Mouse (Mus musculus) urinary bladder, postnatal 14 days (tissue): ENCODE measurements around the gene Tsr1.

Source experiments
- DNase-seq: peaks from one replicate; pipeline ENCODE4 v3.0.0; 2021; ENCODE audit warnings: low spot score

Gene Tsr1

DNA sequence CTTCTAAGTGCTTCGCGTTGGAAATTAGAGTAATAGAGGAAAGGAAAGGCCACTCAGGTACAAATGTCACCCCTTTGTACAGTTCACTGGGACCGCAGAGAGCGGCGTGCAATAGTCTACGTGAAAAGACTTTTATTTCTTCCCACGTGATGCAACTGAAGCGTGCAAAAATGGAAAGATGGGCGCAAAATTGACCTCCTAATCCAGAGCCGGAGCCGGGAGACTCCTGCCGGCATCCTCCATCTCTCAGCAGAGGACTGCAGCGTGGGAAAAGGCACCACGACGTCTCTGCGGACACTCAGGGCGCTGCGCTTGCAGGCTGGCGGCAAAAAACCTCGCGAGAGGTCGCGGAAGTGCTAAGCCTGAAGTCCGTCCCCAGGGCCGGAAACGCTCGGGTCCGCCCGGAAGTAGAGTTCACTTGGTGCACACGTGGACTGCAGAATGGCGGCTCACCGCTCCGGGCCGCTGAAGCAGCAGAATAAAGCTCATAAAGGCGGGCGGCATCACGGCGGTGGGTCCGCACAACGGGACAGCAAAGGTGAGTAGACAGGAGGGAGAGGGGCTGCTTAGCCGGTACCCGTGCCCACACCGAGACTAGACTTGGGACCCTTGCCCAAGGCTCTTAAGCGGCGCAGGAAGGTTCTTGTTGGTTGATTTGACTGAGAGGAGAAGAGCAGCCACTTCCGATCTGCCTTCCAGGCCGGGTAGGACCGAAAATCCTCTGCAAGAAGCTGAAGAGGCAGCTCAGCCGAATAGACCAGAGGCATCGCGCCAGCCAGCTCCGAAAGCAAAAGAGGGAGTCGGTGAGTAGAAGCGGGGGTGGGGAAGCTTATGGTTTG, at the start of gene Tsr1:
Gene Tsr1 (plus strand): TSS at position 394 of the 839 bp plus-strand sequence.
- DNase-seq: peak; percentile 92

DNA sequence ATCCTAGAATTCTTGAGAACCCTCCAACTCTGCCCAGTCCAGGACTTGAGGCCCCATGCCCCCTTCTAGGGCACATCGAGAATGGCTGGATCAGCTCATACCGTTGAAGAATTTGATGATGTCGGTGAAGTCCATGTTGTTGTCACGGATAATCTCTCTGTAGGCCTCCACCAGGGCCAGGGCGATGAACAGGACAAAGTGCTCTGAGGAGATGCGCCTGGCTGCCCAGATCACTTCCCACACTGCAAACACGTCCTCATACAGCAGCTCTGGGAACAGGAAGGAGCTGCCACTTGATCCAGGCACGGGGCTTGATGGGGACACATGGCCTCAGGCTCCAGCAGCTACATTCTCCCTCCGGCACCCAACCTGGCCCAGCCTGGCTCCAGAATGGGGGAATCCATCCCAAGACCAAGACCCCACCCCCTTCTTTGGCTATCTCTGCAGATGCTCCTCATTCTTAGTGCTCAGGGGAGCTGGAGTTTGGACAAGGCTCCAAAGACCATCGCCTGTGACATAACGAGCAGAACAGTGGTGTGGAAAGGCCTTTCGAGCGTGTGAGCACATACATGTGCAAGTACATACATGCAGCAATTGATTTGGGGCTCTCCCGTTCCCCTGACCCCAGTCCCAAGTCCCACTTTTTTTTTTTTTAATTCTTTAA, 46.7 kb upstream of the Tsr1 start:
- DNase-seq: no peak

DNA sequence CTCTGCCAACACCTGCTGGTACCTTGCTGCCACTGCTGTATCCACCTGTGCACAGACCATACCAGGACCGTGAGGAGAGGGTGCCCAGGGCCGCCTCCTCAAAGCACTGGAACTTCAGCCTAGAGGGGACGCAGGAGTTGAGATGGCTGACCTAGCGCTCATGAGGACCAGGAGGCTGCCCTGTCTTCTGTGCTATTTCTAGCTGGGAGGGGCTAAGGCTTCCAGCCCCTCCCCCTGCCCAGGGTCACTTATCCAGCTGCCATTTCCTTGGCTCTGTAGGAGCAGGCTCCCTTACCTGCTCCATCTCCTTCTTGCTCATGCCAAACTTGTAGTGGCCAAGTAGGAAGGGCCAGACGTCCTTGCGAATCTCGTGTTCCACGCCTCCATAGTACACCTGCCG, 40.1 kb upstream of the Tsr1 start:
- DNase-seq: no peak

DNA sequence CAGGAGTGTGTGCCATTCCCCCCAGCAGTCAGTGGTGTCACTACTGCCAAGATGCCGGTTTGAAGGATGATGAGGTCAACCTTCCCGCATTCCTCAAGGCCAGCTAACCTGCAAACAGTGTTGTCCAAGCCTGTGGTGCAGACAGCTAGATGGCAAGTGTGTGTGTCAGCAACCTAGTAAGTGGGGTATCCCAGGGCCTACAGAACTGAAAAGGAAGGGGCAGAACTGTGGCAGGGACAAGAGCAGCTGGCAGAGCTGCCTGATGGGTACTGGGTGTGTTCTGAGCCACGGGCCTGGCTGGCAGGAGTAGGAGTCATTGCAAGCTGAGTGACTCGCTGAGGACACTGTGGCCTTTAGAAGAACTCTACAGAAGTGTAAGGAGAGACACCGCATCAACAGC, 35.7 kb upstream of the Tsr1 start:
- DNase-seq: no peak

DNA sequence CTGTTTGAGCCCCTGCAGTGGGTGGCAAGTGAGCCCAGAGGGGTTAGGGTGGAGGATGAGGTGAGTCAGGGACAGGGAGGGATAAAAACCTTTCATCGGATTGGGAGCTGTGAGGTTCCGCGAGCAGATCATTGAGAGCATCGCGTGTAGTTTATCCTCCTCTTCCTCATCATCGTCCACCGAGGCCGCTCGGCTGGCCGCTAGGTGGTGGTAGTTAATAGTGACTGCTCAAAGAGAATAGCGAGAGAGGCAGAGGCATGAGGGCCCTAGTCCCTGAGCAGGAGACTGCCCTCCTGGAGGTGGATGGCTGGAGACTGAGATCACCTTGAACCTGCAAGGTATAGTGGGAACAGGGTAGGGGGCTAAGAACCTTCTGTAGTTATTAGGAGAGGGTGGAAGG, 34.4 kb upstream of the Tsr1 start:
- DNase-seq: no peak

DNA sequence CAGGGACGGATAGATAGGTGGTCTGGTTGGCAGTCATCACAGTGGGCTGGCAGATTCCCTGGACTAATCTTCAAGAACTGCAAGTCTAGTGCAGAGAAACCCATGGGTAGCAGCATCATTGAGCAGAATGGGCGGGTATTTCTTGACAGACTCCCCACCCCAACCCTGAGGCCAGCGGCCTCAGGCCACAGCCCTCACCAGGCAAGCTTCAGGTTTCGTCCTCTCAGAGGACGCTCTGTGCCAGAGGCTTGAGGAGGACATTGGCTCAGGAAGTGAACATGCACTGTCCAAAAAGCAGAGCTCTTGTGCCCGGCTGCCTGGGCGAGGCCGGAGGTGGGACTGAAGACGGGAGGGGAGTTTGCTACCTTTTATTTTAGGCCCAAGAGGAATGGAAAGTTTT, 33.5 kb upstream of the Tsr1 start:
- no peak for DNase-seq

DNA sequence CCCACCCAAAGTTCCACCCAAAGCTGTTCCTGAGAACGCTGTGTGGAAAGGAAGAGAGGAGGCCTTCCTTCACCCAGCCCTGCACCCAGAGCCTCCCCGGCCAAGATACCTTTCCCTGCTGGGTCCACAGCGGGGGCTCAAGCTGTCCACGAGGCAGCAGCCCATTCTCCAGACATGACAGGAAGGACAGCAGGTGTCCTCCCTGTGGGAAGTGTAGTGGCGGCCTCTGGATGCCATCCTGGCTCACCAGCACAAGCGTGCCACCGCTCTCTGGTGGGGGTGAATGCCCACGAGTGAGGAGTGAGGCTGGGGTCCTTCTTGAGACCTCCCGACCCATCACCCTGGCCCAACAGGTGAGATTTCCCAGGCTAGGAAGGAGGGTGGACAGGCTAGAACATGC, 32.6 kb upstream of the Tsr1 start:
- no peak for DNase-seq

DNA sequence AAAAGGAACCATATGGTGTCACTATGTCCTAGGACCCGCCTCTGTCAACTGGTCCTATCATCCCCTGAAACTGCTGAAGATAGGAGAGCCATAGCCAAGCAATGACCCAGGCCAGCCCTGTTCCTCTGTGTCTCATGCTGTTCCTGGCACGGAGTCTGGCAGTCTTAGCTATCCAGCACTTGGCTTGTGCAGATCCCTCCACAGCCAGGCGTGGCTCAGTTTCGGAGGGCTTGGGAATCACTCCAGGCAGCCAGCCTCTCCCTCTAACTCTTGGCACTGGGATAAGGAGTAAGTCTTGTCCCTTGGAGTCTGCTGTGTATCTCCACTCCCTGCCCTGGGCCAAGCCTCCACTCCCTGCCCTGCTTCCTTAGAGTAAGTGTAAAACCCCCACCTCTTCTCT, 31.2 kb upstream of the Tsr1 start:
- peak; percentile 86 for DNase-seq

DNA sequence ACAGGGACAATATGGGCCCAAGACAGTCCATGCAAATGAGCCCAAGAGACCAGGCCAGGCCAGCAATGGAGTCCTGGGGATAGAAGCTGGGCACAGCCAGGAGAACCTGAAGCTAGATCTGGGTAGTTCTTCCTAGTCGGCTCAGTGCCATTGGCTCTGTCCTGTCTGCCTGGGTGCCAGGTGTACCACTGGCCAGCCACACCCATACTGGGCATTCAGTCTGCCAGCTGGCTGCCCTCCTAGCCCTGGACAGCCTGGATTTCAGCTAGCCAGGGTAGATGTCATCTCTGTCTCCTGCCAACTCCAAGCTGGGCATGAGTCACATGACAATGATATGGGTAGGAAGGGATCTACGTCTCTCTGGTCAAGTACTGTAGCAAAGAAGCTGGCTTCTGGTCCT, 30.7 kb upstream of the Tsr1 start:
- peak; percentile 59 for DNase-seq

DNA sequence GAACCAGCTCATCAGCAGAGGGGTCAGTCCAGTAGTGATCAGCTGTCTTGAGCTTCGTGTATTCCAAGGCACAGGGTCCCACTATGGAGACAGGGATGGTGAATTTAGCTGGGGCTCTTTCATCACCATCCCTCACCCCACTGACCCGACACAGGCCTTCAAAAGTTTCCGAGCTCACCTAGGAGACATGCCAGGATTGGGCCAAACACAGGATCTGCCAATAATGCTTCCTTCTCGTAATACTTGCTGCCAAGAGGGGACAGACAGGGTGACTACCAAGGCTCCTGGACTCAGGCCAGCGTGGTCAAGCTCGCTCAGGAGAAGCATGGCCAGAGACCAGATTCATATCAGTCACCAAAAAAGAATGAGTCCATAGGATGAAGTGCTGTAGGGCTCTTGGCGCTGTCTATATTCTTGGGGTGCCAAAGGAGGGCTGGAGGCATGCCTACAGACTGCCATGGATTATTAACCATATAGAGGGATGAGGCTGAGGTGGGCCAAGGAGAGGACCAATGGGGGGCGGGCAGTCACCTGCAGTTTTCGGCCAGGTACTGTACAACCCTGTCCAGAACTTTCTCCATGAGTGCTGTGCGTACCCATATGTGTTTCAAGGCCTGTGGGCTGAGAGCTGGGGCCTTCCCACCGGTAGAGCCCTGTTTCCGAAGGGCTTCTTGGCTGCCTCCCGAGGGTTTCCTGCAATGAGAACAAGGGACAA, 29.7 kb upstream of the Tsr1 start:
- DNase-seq: peak; percentile 33

DNA sequence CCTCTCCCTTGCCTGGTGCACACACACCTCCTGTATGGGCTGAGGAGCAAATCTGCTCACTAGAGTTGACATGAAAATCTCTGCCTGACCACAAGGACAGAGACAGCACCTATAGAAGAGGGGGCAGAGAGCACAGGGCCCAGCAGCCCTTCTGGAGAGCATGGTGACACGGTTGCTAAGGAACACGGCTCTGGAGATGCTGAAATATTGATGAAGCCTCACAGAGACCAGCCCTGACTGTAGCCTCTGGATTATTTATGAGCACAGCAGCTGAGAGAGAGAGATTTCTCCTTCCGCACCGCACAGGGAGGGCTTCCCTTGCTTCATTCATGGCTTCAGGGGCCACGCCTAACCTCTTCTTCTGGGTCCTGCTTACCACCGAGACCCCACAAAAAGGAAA, 28.3 kb upstream of the Tsr1 start:
- no peak for DNase-seq

DNA sequence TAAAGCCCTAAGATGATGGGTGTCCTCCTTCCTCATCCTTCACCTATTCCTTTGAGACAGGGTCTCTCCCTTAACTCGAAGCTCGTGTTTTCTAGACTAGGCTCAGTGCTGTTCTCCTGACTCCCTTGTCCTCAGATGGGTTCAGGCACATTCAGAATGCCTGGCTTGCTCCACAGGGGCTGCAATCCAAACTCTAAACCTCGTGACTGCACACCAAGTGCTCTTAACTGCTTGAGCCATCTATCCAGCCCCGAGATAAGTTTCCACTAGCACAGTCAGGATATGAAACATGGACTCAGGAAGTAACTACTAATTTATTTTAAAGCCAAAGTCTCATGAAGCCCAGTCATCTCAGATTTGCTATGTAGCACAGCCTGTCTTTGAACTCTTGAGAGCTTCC, 27.3 kb upstream of the Tsr1 start:
- DNase-seq: peak; percentile 31

DNA sequence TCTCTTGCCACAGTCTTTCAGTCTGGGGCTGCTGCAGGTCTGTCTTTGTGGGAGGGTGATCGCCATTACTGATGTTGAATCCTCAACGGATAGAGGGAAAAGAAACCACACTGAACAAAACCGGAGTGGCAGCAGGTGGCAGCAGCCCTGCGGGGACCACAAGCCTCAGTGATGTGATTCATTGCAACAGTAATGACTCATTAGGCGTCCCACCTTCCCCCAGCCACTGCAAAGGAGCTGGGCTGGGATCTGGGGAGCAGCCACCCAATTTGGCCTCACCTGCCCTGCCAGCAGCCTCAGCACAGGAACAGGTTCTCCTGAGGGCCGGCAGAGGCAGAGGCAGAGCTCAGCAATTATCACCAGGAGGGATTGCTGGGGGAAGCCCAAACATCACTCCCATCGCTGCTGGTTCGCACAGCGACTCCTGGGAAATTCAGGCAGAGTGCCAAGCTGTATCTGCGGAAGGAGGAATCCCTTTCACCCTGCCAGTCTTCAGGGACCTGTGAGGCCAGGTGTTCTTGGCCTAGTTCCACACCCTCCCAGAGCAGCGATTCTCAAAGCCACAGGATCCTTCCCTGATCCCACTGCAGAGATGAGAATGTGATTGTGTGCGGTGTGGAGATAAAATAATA, 26.8 kb upstream of the Tsr1 start:
- peak; percentile 74 for DNase-seq

DNA sequence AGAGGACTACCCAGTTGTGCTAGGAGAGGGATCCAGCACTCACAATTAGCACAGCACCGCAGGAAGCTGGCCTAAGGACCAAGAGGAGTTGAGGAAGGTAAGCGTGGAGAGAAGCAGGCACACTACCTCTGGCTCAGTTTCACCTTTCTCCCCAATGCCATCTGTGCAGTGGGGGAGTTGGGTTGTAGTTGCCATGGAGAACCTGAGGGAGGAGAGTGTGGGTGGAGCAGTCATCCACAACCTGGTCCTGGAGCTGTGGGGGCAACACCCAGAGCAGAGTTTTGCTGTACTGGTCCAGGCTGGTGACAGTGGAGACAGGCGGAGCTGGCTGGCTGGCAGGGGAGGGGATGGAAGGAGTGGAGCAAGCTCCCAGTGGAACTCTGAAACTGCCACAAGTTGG, 23.2 kb upstream of the Tsr1 start:
- DNase-seq: no peak

DNA sequence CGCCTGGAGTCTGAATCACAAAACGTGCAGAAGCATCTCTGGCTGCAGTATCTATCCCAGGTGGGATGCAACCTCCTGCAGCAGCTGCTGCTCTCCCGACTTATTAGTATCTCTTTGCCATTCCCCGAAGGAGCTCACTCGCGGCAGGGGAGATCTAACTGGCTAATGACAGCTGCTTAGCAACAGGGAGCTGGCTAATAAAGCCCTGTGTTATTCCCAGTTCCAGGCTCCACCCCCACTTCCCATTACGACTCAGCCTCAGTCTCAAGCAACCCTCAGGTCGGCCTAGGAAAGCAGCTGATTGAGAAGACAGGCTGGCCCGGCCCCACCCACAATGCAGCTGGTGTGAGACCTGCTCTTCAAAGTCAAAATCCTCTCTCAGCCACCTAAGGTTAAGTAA, 21.1 kb upstream of the Tsr1 start:
- peak; percentile 58 for DNase-seq

DNA sequence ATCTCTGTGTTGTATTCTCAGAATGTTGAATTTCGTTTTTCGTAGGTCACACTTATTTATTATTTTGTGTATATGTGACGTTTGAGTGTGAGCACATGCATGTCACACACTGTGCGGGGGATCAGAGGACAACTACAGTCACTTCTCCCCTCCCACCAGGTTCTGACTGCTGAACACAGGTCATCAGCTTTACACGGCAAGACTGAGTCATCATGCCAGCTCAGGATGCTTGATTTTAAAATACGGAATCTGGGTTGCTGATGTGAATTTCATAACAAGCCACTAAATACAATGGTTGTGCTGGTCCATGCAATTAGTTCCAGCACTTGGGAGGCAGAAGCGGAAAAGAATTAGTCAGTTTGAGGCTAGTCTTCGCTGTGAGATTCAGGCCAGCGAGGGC, 16.9 kb upstream of the Tsr1 start:
- no peak for DNase-seq

DNA sequence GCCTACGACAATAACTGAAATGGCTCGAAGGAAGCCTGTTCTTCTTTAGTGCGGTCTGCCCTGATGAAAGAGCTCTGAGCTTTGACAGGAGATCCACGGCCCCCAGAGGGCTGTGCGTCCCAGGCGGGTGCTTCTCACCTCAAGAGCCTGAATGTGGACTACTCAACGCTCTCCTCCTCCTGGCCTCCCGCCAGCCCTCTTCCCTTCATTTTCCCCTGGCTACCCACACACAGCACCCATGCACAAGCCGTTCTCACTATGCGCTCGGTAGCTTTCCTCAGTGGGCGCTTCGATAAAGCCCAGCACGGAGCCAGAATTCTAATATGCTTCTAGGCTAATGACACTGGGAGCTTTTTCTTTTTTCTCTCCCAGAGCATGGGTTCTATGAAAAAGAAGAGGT, 15.9 kb upstream of the Tsr1 start:
- no peak for DNase-seq

DNA sequence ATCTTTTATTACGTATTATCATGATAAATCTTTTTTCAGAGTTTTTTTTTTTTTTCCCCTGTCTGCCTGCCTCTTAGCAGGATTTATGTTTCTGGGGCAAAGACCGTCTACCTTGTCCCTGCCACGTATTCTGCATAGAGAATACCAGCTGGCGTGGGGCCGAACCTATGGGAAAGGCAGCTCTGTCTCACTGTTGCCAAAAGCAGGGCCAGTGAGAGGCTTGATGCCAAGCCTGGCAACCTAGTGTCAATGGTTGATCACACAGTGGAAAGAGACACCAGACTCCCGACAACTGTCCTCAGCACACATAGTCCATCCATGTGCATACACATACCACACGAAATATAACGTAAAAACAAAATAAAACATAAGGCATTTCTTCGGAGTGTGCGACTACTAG, 14.8 kb upstream of the Tsr1 start:
- no peak for DNase-seq

DNA sequence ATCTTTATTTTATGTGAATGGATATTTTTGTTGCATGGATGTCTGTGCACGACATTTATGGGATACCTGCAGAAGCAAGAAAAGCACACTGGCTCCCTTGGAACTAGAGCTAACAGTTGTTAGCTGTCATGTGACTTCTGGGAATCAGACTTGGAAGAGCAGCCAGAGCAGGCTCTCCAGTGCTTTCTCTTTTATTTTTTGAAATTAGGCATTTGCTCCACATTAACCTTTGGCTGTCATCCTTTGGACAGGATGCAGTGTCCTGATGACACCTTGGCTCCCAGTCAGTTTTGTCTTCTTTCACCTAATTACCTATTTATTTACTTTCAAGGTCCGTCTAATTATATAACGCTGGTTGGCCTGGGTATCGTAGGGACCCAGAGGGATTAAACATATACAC, 3.3 kb upstream of the Tsr1 start:
- DNase-seq: no peak

DNA sequence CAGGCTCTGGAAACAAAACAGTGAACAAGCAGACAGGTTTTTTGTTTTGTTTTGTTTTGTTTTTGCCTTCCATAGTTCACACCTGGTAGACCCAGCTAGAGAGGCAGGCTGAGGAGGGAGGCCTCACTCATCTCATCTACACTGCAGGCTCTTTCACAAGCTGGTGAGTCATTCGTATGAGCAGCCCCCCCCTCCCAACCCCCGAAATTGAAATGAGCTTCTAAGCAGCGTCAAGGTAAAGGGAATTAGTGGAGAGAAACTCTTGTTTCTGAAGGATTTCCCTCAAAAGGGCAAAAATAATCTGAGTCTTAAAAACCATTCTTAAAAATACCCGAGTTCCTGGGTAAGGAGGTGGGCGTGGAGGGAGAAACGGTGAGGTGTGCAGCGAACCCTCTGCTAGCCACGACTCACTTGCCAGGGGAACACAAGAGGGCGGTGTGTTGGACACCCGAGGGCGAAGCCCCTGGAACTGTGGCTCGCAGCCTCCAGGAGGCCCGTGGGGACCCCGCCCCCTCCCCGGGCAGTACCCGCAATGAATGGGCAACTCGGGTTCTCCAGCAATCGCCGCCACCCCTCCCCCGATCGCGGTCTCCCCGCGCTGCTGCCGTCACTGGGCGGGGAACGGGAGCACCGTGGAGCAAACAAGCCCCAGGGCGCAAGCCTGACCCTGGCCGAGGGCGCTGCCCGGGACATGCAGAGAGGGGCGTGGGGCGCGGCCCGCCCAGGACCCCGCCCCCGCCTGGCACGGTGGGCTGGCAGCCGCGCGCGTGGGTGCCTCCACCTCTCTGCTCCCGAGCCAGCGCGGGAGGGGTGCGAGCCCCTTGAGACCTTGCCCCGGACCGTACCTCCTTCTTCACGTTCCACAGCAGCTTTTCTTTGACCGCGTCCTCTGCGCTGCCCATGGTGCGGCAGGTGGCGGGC, 1.6 kb upstream of the Tsr1 start:
- DNase-seq: peak; percentile 77

DNA sequence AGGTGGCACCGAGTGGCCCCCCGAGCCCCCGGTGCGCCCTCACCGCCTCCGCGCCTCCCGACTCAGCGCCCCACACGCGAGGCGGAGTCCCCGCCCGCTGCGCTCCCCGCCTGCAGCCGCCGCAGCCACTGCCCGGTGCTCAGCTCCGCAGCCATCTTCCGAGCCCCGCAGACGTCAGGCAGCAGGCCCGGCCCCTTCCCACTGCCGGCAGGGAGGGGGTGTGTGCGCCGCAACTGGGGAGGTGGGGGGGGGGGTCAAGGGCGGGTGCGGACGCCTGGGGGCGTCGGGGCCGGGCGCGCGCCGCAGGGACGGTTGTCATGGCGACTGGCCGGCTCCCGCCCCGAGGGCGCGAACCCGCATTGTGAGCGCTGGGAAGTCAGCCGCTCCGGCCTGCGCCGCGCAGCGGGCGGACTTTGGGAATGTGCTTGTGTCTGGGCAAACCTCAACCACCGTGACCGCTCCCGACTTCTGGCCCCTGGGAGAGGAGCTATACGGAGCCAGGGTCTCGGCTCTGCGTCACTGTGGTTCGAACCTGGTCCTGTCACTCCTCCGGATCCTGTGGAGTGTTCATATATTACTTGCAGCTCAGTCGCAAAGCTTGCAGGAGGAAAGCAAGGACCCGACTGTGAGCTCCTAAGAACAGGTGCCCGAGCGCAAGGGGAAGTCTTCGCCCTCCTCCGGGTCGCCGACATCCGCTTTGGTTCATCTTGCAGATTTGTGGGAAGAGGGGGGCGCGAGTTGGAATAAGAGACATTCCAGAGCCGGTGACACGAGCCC, 782 bp upstream of the Tsr1 start, which contains the start of gene Sgsm2:
Gene Sgsm2 (minus strand): TSS at position 160 of the 777 bp plus-strand sequence.
- peak; percentile 77 for DNase-seq
